Mouse (Mus musculus) heart, embryonic 16.5 days (tissue): ENCODE data around the gene Taf13. TPM values are rescaled to one million over a fixed set of nuclear protein-coding genes. Genes with fewer than 3 reads are reported as not detected.

Experiments used
- ATAC-seq: fragments of 200-750 bp; cut with Nextera tagmentation; replicated peaks from 2 replicates; pipeline ENCODE4 v1.8.0; 2017; ENCODE audit warnings: moderate number of reproducible peaks; ENCODE audit not compliant: insufficient read depth, low FRiP score; ENCODE audit errors: extremely low read depth
- H3K27ac ChIP-seq: fragments of 300-500 bp; sonication (generic); 2 replicates; pipeline ENCODE4 v1.5.1; 2014; ENCODE audit warnings: mild to moderate bottlenecking, low read length, control low read depth, moderate library complexity
- H3K27me3 ChIP-seq: fragments of 300-500 bp; sonication (generic); 2 replicates; pipeline ENCODE4 v1.6.1; 2014; ENCODE audit warnings: low read length, mixed read lengths; ENCODE audit not compliant: control insufficient read depth, insufficient read depth
- H3K36me3 ChIP-seq: fragments of 300-500 bp; sonication (generic); 2 replicates; pipeline ENCODE4 v1.6.1; 2014; ENCODE audit not compliant: control insufficient read depth, insufficient read depth
- H3K4me1 ChIP-seq: fragments of 300-500 bp; sonication (generic); 2 replicates; pipeline ENCODE4 v1.6.1; 2014; ENCODE audit warnings: low read length, mixed read lengths; ENCODE audit not compliant: control insufficient read depth, insufficient read depth
- H3K4me2 ChIP-seq: fragments of 300-500 bp; sonication (generic); 2 replicates; pipeline ENCODE4 v1.6.1; 2014; ENCODE audit warnings: low read depth, mild to moderate bottlenecking, control low read depth, low read length
- H3K4me3 ChIP-seq: fragments of 300-500 bp; sonication (generic); 2 replicates; pipeline ENCODE4 v1.5.1; 2014; ENCODE audit warnings: mild to moderate bottlenecking, control low read depth, low read length
- H3K9ac ChIP-seq: fragments of 300-500 bp; sonication (generic); 2 replicates; pipeline ENCODE4 v1.6.1; 2014; ENCODE audit warnings: low read length, control low read depth
- H3K9me3 ChIP-seq: fragments of 300-500 bp; sonication (generic); replicated peaks from 2 replicates; pipeline ENCODE4 v1.6.1; 2016; ENCODE audit warnings: low read length; ENCODE audit not compliant: control insufficient read depth
- WGBS: fragments of 180-500 bp; shearing (Covaris S2); extraction: QIAGEN DNeasy Blood & Tissue Kit; methylation state at CpG from one replicate; pipeline ENCODE4 v1.1.7; 2014; 5-methylcytosine and 5-hydroxymethylcytosine counted together
- microRNA-seq: library from miRNA; unstranded; fragments of <30 nt; microRNA quantifications from one replicate; pipeline ENCODE4, GENCODE M21; 2017
- polyA plus RNA-seq: library from polyadenylated mRNA; unstranded; fragments of >200 nt; fragmentation: Nextera tagmentation; extraction: Ambion mirVana; gene quantifications from 2 replicates; pipeline ENCODE4 v1.2.1, GENCODE M21; 2015

Gene Taf13
- polyA plus RNA-seq, 1 experiment from 2014 or later, result 29.9 TPM

GRCm38 (mm10) chr3:108608906-108609305, 37.4 kb downstream of the Taf13 start:
- Histone ChIP-seq H3K9ac (no peak overlapping the region), H3K36me3 (no peaks in the 10 kb centered on the region), H3K27me3 (no peaks in the 10 kb centered on the region), H3K4me1 (no peaks in the 10 kb centered on the region), H3K27ac (no peak overlapping the region), H3K4me2 (no peak overlapping the region), H3K4me3 (no peak overlapping the region), H3K9me3 (no peaks in the 10 kb centered on the region)
- WGBS, result 28% methylated on average over 3 of the region's 3 CpGs
- ATAC-seq, result no peak

Small RNA genes lying within 50 kb of the gene (microRNA-seq; reads per million reads assigned to microRNA genes)
- not detected for gene Gm22860

Other genes with a start within 250 kb of the Taf13 start
- 47.6 and 84.1 TPM in 2 replicates for gene Mybphl, start 206.8 kb upstream of the Taf13 start, polyA plus RNA-seq
- gene Psrc1, start 187.9 kb upstream of the Taf13 start, polyA plus RNA-seq, result 21.9 and 23.0 TPM in 2 replicates
- 2.7 and 3.9 TPM in 2 replicates for gene Celsr2, start 156.1 kb upstream of the Taf13 start, polyA plus RNA-seq
- gene Sars, start 126.5 kb upstream of the Taf13 start, polyA plus RNA-seq, result 82.7 and 87.2 TPM in 2 replicates
- gene 1700013F07Rik, start 37.5 kb upstream of the Taf13 start, polyA plus RNA-seq, result 0.41 and 0.46 TPM in 2 replicates
- gene 5330417C22Rik, start 35.2 kb upstream of the Taf13 start, polyA plus RNA-seq, result 1.9 and 2.9 TPM in 2 replicates
- gene Tmem167b, start 9.2 kb upstream of the Taf13 start, polyA plus RNA-seq, result 30.8 and 33.3 TPM in 2 replicates
- gene Wdr47, start 19.6 kb downstream of the Taf13 start, polyA plus RNA-seq, result 6.7 and 7.1 TPM in 2 replicates
- 52.2 and 63.3 TPM in 2 replicates for gene Clcc1, start 82.2 kb downstream of the Taf13 start, polyA plus RNA-seq
- gene Gpsm2, start 150.6 kb downstream of the Taf13 start, polyA plus RNA-seq, result 28.9 and 31.5 TPM in 2 replicates
- 0.10 TPM in 1 of 2 replicates, not detected in the other for gene Aknad1, start 168.0 kb downstream of the Taf13 start, polyA plus RNA-seq